In genomic region chr12:112877073-112877576, GRCm38 (mm10) we compare ENCODE assay signal across 9 mouse cellular contexts. TPM values are rescaled to one million over a fixed set of nuclear protein-coding genes. Genes with fewer than 3 reads are reported as not detected.
DNase-seq lines count a peak whose midpoint lies in the region; ATAC-seq and TF ChIP-seq lines count a peak whose summit lies in the region.
"Had no signal": no experiment of that assay in that cellular context is flagged by ENCODE, and none has a peak within 500 bp of the region (broad histone marks: within the 10 kb centered on the region; RNA-seq: fewer than 3 reads in every experiment).

No protein-coding gene starts in this region.

- no peak for TF ChIP-seq CTCF in kidney, postnatal 0 days (IDR thresholded peaks at IDR 0.05; ENCODE audit: low read depth)

- no peaks in the 10 kb centered on the region for H3K9me3 ChIP-seq in kidney, postnatal 0 days (replicated peaks; ENCODE audit: low read length)
- no peaks in the 10 kb centered on the region for H3K9me3 ChIP-seq in embryonic facial prominence, embryonic 15.5 days (replicated peaks)

- no peak for DNase-seq in kidney, postnatal 0 days (ENCODE audit: low spot score)
- no peak for DNase-seq in kidney, adult 11 months
- DNase-seq in induced T-regulatory cell, adult 2 months (ENCODE audit: low read depth): peak; percentile 53
- DNase-seq in naive thymus-derived CD4-positive, alpha-beta T cell, adult 2 months (ENCODE audit: low read depth): peak; percentile 50
- DNase-seq in left cerebral cortex, postnatal 36 days (ENCODE audit: low spot score in 2 of 2): no peak
- DNase-seq in urinary bladder, postnatal 4 days (ENCODE audit: low spot score in 2 of 2): no peak
- no peak for DNase-seq in frontal cortex, adult 2 months (ENCODE audit: extremely low spot score in 1 of 2, low spot score in 1 of 2)

- H3K4me1 ChIP-seq in kidney, postnatal 0 days (replicated peaks; ENCODE audit: insufficient read depth, low read length): peaks cover 21% of the 10 kb centered on the region; the same call in 1 of the 2 replicates
- peaks cover 61% of the 10 kb centered on the region for H3K4me1 ChIP-seq in embryonic facial prominence, embryonic 15.5 days

- H3K27ac ChIP-seq in kidney, postnatal 0 days: no peak overlapping the region
- peak overlapping the region; percentile 44; the same call in 1 of the 2 replicates for H3K27ac ChIP-seq in embryonic facial prominence, embryonic 15.5 days (replicated peaks)

- H3K27me3 ChIP-seq in kidney, postnatal 0 days (ENCODE audit: insufficient read depth, low read length): peaks cover 46% of the 10 kb centered on the region
- peaks cover 58% of the 10 kb centered on the region for H3K27me3 ChIP-seq in embryonic facial prominence, embryonic 15.5 days

- ATAC-seq in kidney, postnatal 0 days (replicated peaks; ENCODE audit: low FRiP score, low read depth): no peak
- ATAC-seq in embryonic facial prominence, embryonic 15.5 days (ENCODE audit: insufficient number of reproducible peaks, low FRiP score, low TSS enrichment, low read depth): no peak

- H3K9ac ChIP-seq in kidney, postnatal 0 days (ENCODE audit: low read depth, low read length): peak overlapping the region; percentile 56; the same call in 1 of the 2 replicates
- no peak overlapping the region for H3K9ac ChIP-seq in embryonic facial prominence, embryonic 15.5 days

- intact Hi-C loops in left cerebral cortex, postnatal 36 days (cut with DNase I): loop anchor here (5.0 kb wide), 2 partner anchors 50 to 65 kb away; partner anchors contain the start of genes Jag2 and Nudt14

- WGBS in kidney, postnatal 0 days: 4% methylated on average over 17 of the region's 17 CpGs
- WGBS in embryonic facial prominence, embryonic 15.5 days: 3% methylated on average over 17 of the region's 17 CpGs

- peak overlapping the region; percentile 79 for H3K4me2 ChIP-seq in kidney, postnatal 0 days (ENCODE audit: low read length)
- H3K4me2 ChIP-seq in embryonic facial prominence, embryonic 15.5 days (replicated peaks): peak overlapping the region; percentile 75

- no peaks in the 10 kb centered on the region for H3K36me3 ChIP-seq in kidney, postnatal 0 days (ENCODE audit: insufficient read depth, low read length)
- H3K36me3 ChIP-seq in embryonic facial prominence, embryonic 15.5 days: no peaks in the 10 kb centered on the region

- H3K4me3 ChIP-seq in kidney, postnatal 0 days (replicated peaks; ENCODE audit: low read depth, low read length): peak overlapping the region; percentile 38
- H3K4me3 ChIP-seq in embryonic facial prominence, embryonic 15.5 days (replicated peaks): peak overlapping the region; percentile 38
- H3K4me3 ChIP-seq: erythroblast, embryonic 14.5 days had no signal

RNA-seq across cellular contexts. Expression of gene Gpr132, which starts 9.1 kb away (rescaled TPM):
- polyA plus RNA-seq in kidney, postnatal 0 days (2015; fragmentation: Nextera tagmentation; extraction: Ambion mirVana): 0.10 and 0.11 TPM in 2 replicates
- polyA plus RNA-seq in embryonic facial prominence, embryonic 15.5 days (2015; fragmentation: Nextera tagmentation; extraction: Ambion mirVana): 0.35 and 0.41 TPM in 2 replicates
- not detected for total RNA-seq in left cerebral cortex, postnatal 36 days (2021)
- 0.10 and 0.15 TPM in 2 replicates for polyA plus RNA-seq in frontal cortex, adult 2 months (2012; rRNA removed)

RNA-seq across cellular contexts. Expression of gene Cdca4, which starts 47.9 kb away (rescaled TPM):
- 56.6 and 64.5 TPM in 2 replicates for polyA plus RNA-seq in kidney, postnatal 0 days (2015; fragmentation: Nextera tagmentation; extraction: Ambion mirVana)
- 99.7 and 110 TPM in 2 replicates for polyA plus RNA-seq in embryonic facial prominence, embryonic 15.5 days (2015; fragmentation: Nextera tagmentation; extraction: Ambion mirVana)
- 10 to 100 TPM in 1 of 2 experiments, 1 to 10 TPM in 1; 9.2 to 10.9 TPM for total RNA-seq in left cerebral cortex, postnatal 36 days (2021)
- 10.2 and 10.6 TPM in 2 replicates for polyA plus RNA-seq in frontal cortex, adult 2 months (2012; rRNA removed)

RNA-seq across cellular contexts. Expression of gene Jag2, which starts 52.5 kb away (rescaled TPM):
- 2.4 and 2.9 TPM in 2 replicates for polyA plus RNA-seq in kidney, postnatal 0 days (2015; fragmentation: Nextera tagmentation; extraction: Ambion mirVana)
- 13.0 and 14.3 TPM in 2 replicates for polyA plus RNA-seq in embryonic facial prominence, embryonic 15.5 days (2015; fragmentation: Nextera tagmentation; extraction: Ambion mirVana)
- total RNA-seq in left cerebral cortex, postnatal 36 days (2021): 10 to 100 TPM; 47.9 to 61.7 TPM
- 43.0 and 48.3 TPM in 2 replicates for polyA plus RNA-seq in frontal cortex, adult 2 months (2012; rRNA removed)
- polyA plus RNA-seq: erythroblast, embryonic 14.5 days had no signal

Comparison
In these comparisons a context has a peak if more than half of its experiments do, and no peak if none do; other contexts are left out.
1. DNase-seq: peak in induced T-regulatory cell, adult 2 months (single experiment) and naive thymus-derived CD4-positive, alpha-beta T cell, adult 2 months (single experiment); none in kidney, postnatal 0 days (single experiment), kidney, adult 11 months (single experiment), left cerebral cortex, postnatal 36 days (0 of 2), urinary bladder, postnatal 4 days (0 of 2) and frontal cortex, adult 2 months (0 of 2).